Mouse (Mus musculus): ENCODE data around the gene Tmem79.
"Not testable (repeated sequence)": the region's sequence is repeated elsewhere in the genome, so short reads cannot be mapped to it uniquely, and the experiment has no call there.

Tmem79 gene

GRCm38 (mm10) chr3:88336058-88337013 is at the start of gene Tmem79, which contains the start of gene Smg5:
TSS of gene Tmem79 (minus strand) at chr3:88336148.
TSS of gene Smg5 (plus strand) at chr3:88336260.
- DNase-seq = peak; percentile 97

- DNase-seq = no peak
Measured at GRCm38 (mm10) chr3:88384364-88384763, 48.4 kb upstream of the Tmem79 start, which contains the start of gene Bglap. TSS of gene Bglap (minus strand) at chr3:88384464.

GRCm38 (mm10) chr3:88382383-88382782 is 46.4 kb upstream of the Tmem79 start:
- DNase-seq = not testable (repeated sequence)

- peak; percentile 75 for DNase-seq
Measured at GRCm38 (mm10) chr3:88381389-88382315, 45.7 kb upstream of the Tmem79 start.

- DNase-seq = not testable (repeated sequence)
Measured at GRCm38 (mm10) chr3:88378599-88378998, 42.7 kb upstream of the Tmem79 start, which contains the start of gene Bglap2. TSS of gene Bglap2 (minus strand) at chr3:88378699.

- DNase-seq = not testable (repeated sequence)
Measured at GRCm38 (mm10) chr3:88376644-88377043, 40.7 kb upstream of the Tmem79 start.

- peak; percentile 71 for DNase-seq
Measured at GRCm38 (mm10) chr3:88375750-88376626, 40.0 kb upstream of the Tmem79 start.

GRCm38 (mm10) chr3:88372643-88373042 is 36.7 kb upstream of the Tmem79 start, which contains the start of gene Bglap3:
TSS of gene Bglap3 (minus strand) at chr3:88372743.
- not testable (repeated sequence) for DNase-seq

- DNase-seq = not testable (repeated sequence)
Measured at GRCm38 (mm10) chr3:88368511-88368910, 32.6 kb upstream of the Tmem79 start.

GRCm38 (mm10) chr3:88367517-88367916 is 31.6 kb upstream of the Tmem79 start:
- DNase-seq = not testable (repeated sequence)

- DNase-seq = peak; percentile 45
Measured at GRCm38 (mm10) chr3:88366830-88367428, 31.0 kb upstream of the Tmem79 start.

- DNase-seq = no peak
Measured at GRCm38 (mm10) chr3:88365705-88366361, 29.9 kb upstream of the Tmem79 start.

GRCm38 (mm10) chr3:88364337-88364736 is 28.4 kb upstream of the Tmem79 start, which contains the start of gene Paqr6:
TSS of gene Paqr6 (plus strand) at chr3:88364584.
- DNase-seq = peak; percentile 63

GRCm38 (mm10) chr3:88363700-88364099 is 27.8 kb upstream of the Tmem79 start:
- DNase-seq = no peak

- DNase-seq = no peak
Measured at GRCm38 (mm10) chr3:88361612-88362313, 25.8 kb upstream of the Tmem79 start.

GRCm38 (mm10) chr3:88361096-88361495 is 25.1 kb upstream of the Tmem79 start:
- no peak for DNase-seq

- no peak for DNase-seq
Measured at GRCm38 (mm10) chr3:88359989-88360388, 24.0 kb upstream of the Tmem79 start.

- no peak for DNase-seq
Measured at GRCm38 (mm10) chr3:88359584-88359983, 23.6 kb upstream of the Tmem79 start.

GRCm38 (mm10) chr3:88354396-88355165 is 18.6 kb upstream of the Tmem79 start:
- DNase-seq = no peak

Measured in embryo, embryonic 11 days (tissue).